Mouse (Mus musculus): ENCODE results near the gene Fkbp5.
"Not testable (repeated sequence)": the region's sequence is repeated elsewhere in the genome, so short reads cannot be mapped to it uniquely, and the experiment has no call there.

Gene Fkbp5

GRCm38 (mm10) chr17:28418954-28419353 is 98.4 kb downstream of the Fkbp5 start:
- DNase-seq (ENCODE audit: low spot score): no peak

- not testable (repeated sequence) for DNase-seq (ENCODE audit: low spot score)
Measured at GRCm38 (mm10) chr17:28418481-28418880, 98.8 kb downstream of the Fkbp5 start.

- no peak for DNase-seq (ENCODE audit: low spot score)
Measured at GRCm38 (mm10) chr17:28417771-28418170, 99.6 kb downstream of the Fkbp5 start.

GRCm38 (mm10) chr17:28415271-28415670 is 102.1 kb downstream of the Fkbp5 start:
- DNase-seq (ENCODE audit: low spot score): no peak

GRCm38 (mm10) chr17:28411381-28411960 is 105.9 kb downstream of the Fkbp5 start:
- DNase-seq (ENCODE audit: low spot score): no peak

- no peak for DNase-seq (ENCODE audit: low spot score)
Measured at GRCm38 (mm10) chr17:28410731-28411130, 106.6 kb downstream of the Fkbp5 start.

GRCm38 (mm10) chr17:28408251-28408918 is 108.9 kb downstream of the Fkbp5 start:
- no peak for DNase-seq (ENCODE audit: low spot score)

GRCm38 (mm10) chr17:28407418-28408250 is 109.7 kb downstream of the Fkbp5 start:
- DNase-seq (ENCODE audit: low spot score): peak; percentile 89

- DNase-seq (ENCODE audit: low spot score): no peak
Measured at GRCm38 (mm10) chr17:28406471-28406870, 110.9 kb downstream of the Fkbp5 start.

GRCm38 (mm10) chr17:28404745-28405144 is 112.6 kb downstream of the Fkbp5 start:
- not testable (repeated sequence) for DNase-seq (ENCODE audit: low spot score)

GRCm38 (mm10) chr17:28404301-28404700 is 113.0 kb downstream of the Fkbp5 start:
- DNase-seq (ENCODE audit: low spot score): no peak

- no peak for DNase-seq (ENCODE audit: low spot score)
Measured at GRCm38 (mm10) chr17:28394994-28395393, 122.3 kb downstream of the Fkbp5 start.

- no peak for DNase-seq (ENCODE audit: low spot score)
Measured at GRCm38 (mm10) chr17:28394051-28394765, 123.1 kb downstream of the Fkbp5 start.

- DNase-seq (ENCODE audit: low spot score): no peak
Measured at GRCm38 (mm10) chr17:28391568-28392432, 125.5 kb downstream of the Fkbp5 start.

- DNase-seq (ENCODE audit: low spot score): no peak
Measured at GRCm38 (mm10) chr17:28388534-28388933, 128.8 kb downstream of the Fkbp5 start.

- DNase-seq (ENCODE audit: low spot score): peak; percentile 76
Measured at GRCm38 (mm10) chr17:28386150-28386905, 131.0 kb downstream of the Fkbp5 start.

GRCm38 (mm10) chr17:28384298-28384697 is 133.0 kb downstream of the Fkbp5 start:
- DNase-seq (ENCODE audit: low spot score): no peak

- DNase-seq (ENCODE audit: low spot score): no peak
Measured at GRCm38 (mm10) chr17:28380255-28380654, 137.1 kb downstream of the Fkbp5 start.

- no peak for DNase-seq (ENCODE audit: low spot score)
Measured at GRCm38 (mm10) chr17:28375592-28376061, 141.7 kb downstream of the Fkbp5 start.

GRCm38 (mm10) chr17:28374494-28374893 is 142.8 kb downstream of the Fkbp5 start:
- DNase-seq (ENCODE audit: low spot score): no peak
